Mouse (Mus musculus) thymus, adult 2 months (tissue): ENCODE measurements around the gene Trp53i11.

ENCODE experiments used
- CTCF ChIP-seq: fragments of 200-500 bp; IDR thresholded peaks from 2 replicates; pipeline ENCODE4 v1.5.1; 2012; ENCODE audit warnings: mild to moderate bottlenecking, control low read depth, low read length, moderate library complexity, borderline replicate concordance; ENCODE audit not compliant: control insufficient read depth, poor library complexity, insufficient read depth; ENCODE audit errors: extremely low read depth
- POLR2A ChIP-seq: fragments of 200-500 bp; IDR thresholded peaks from 2 replicates; pipeline ENCODE4 v1.6.1; 2012; ENCODE audit warnings: mild to moderate bottlenecking, low read length, control low read depth, moderate library complexity; ENCODE audit not compliant: control insufficient read depth, poor library complexity, insufficient read depth; ENCODE audit errors: extremely low read depth

DNA sequence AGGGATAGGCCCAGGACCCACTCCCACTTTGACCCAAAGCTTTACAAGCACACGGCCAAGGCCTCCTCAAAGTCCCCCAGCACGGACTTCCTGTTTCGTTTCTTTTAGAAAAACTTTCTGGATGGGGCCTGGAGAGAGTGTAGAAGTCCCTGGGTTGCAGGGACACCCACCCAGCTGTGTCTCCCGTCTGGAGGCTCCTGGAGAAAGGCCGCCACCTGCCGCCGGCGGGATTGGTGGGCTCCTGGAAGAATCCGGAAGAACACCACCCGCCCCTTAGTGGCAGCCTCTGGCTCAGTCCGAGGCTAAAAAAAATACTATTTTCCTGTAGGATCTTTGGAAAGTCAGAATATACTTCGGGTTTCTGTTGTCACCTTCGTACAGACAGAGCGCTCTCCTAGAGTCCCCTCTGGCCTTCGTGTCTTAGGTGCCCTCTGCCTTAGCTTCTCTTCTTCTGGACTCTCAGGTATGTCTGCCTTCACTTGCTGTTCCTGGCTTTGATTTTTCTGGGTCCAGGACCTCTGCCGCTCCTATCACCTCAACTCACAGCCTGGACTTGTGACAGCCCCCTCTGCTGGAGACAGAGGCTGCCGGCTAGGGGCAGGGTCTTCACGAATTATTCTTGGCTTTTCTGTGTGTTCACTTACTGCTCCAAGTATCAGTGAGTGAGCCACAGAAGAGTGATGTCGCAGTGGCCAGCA lies 1.6 kb downstream of the Trp53i11 start:
- peak; percentile 61; the same call in 1 of the 2 replicates for TF ChIP-seq CTCF
- TF ChIP-seq POLR2A: no peak
